Mouse (Mus musculus): ENCODE data around the gene S100pbp. TPM values are rescaled to one million over a fixed set of nuclear protein-coding genes. Genes with fewer than 3 reads are reported as not detected.
A peak's percentile ranks its signal among the peaks of the same experiment; 100 is the strongest.

The S100pbp gene
- polyA plus RNA-seq, 1 experiment from 2014 or later: 24.4 TPM

- H3K27me3 ChIP-seq (replicated peaks): no peaks in the 10 kb centered on the region
- no peak overlapping the region for H3K4me2 ChIP-seq
- WGBS: 79% methylated on average over 4 of the region's 4 CpGs
- no peaks in the 10 kb centered on the region for H3K9me3 ChIP-seq
- H3K9ac ChIP-seq: no peak overlapping the region
- ATAC-seq (replicated peaks): no peak
- H3K4me1 ChIP-seq: no peaks in the 10 kb centered on the region
- no peak overlapping the region for H3K4me3 ChIP-seq
- H3K27ac ChIP-seq: no peak overlapping the region
- peaks cover 7% of the 10 kb centered on the region; the same call in 1 of the 2 replicates for H3K36me3 ChIP-seq (replicated peaks)
These were observed 27.8 kb downstream of the S100pbp start for GRCm38 (mm10) chr4:129161581-129162255.

- Histone ChIP-seq H3K36me3 (replicated peaks) (peaks cover 9% of the 10 kb centered on the region; the same call in 1 of the 2 replicates), H3K27ac (no peak overlapping the region), H3K4me1 (no peaks in the 10 kb centered on the region), H3K9me3 (no peaks in the 10 kb centered on the region), H3K27me3 (replicated peaks) (no peaks in the 10 kb centered on the region), H3K4me2 (no peak overlapping the region), H3K4me3 (no peak overlapping the region), H3K9ac (no peak overlapping the region)
- 100% methylated on average over 1 of the region's 1 CpGs for WGBS
- no peak for ATAC-seq (replicated peaks)
These were observed 28.5 kb downstream of the S100pbp start for GRCm38 (mm10) chr4:129161076-129161475.

- no peak overlapping the region for H3K4me2 ChIP-seq
- H3K27me3 ChIP-seq (replicated peaks): no peaks in the 10 kb centered on the region
- H3K4me3 ChIP-seq: no peak overlapping the region
- peaks cover 11% of the 10 kb centered on the region; the same call in 1 of the 2 replicates for H3K36me3 ChIP-seq (replicated peaks)
- H3K4me1 ChIP-seq: no peaks in the 10 kb centered on the region
- WGBS: 69% methylated on average over 3 of the region's 3 CpGs
- H3K9ac ChIP-seq: no peak overlapping the region
- no peaks in the 10 kb centered on the region for H3K9me3 ChIP-seq
- H3K27ac ChIP-seq: no peak overlapping the region
- ATAC-seq (replicated peaks): no peak
These were observed 31.0 kb downstream of the S100pbp start for GRCm38 (mm10) chr4:129158549-129158948.

GRCm38 (mm10) chr4:129157541-129157940 lies 32.0 kb downstream of the S100pbp start:
- WGBS: 88% methylated on average over 5 of the region's 5 CpGs
- H3K4me1 ChIP-seq: no peaks in the 10 kb centered on the region

GRCm38 (mm10) chr4:129151276-129151811 lies 38.2 kb downstream of the S100pbp start:
- Histone ChIP-seq H3K4me2 (no peak overlapping the region), H3K4me1 (peaks cover 3% of the 10 kb centered on the region), H3K27ac (no peak overlapping the region), H3K4me3 (no peak overlapping the region), H3K27me3 (replicated peaks) (no peaks in the 10 kb centered on the region), H3K9me3 (no peaks in the 10 kb centered on the region), H3K9ac (no peak overlapping the region), H3K36me3 (replicated peaks) (peaks cover 27% of the 10 kb centered on the region; the same call in 1 of the 2 replicates)
- WGBS: 94% methylated on average over 4 of the region's 4 CpGs
- ATAC-seq (replicated peaks): no peak

More at GRCm38 (mm10) chr4:129157541-129157940, 32.0 kb downstream of the S100pbp start:
- no peak overlapping the region for H3K4me2 ChIP-seq
- H3K27me3 ChIP-seq (replicated peaks): no peaks in the 10 kb centered on the region
- H3K9ac ChIP-seq: no peak overlapping the region
- ATAC-seq (replicated peaks): no peak
- no peaks in the 10 kb centered on the region for H3K9me3 ChIP-seq
- H3K4me3 ChIP-seq: no peak overlapping the region
- no peak overlapping the region for H3K27ac ChIP-seq
- peaks cover 14% of the 10 kb centered on the region; the same call in 1 of the 2 replicates for H3K36me3 ChIP-seq (replicated peaks)

GRCm38 (mm10) chr4:129149321-129149720 lies 40.2 kb downstream of the S100pbp start:
- no peak overlapping the region for H3K9ac ChIP-seq
- H3K27ac ChIP-seq: no peak overlapping the region
- no peaks in the 10 kb centered on the region for H3K27me3 ChIP-seq (replicated peaks)
- ATAC-seq (replicated peaks): no peak
- H3K9me3 ChIP-seq: no peaks in the 10 kb centered on the region
- no peak overlapping the region for H3K4me2 ChIP-seq
- peaks cover 20% of the 10 kb centered on the region; the same call in 1 of the 2 replicates for H3K36me3 ChIP-seq (replicated peaks)
- H3K4me1 ChIP-seq: peaks cover 15% of the 10 kb centered on the region
- no peak overlapping the region for H3K4me3 ChIP-seq
- 74% methylated on average over 1 of the region's 1 CpGs for WGBS

GRCm38 (mm10) chr4:129147552-129148103 lies 41.9 kb downstream of the S100pbp start:
- no peak overlapping the region for H3K4me3 ChIP-seq
- WGBS: 86% methylated on average over 13 of the region's 13 CpGs

GRCm38 (mm10) chr4:129146392-129146791 lies 43.1 kb downstream of the S100pbp start:
- H3K9ac ChIP-seq: no peak overlapping the region
- 51% methylated on average over 2 of the region's 2 CpGs for WGBS
- no peak overlapping the region for H3K27ac ChIP-seq
- H3K4me2 ChIP-seq: no peak overlapping the region
- no peaks in the 10 kb centered on the region for H3K27me3 ChIP-seq (replicated peaks)
- H3K9me3 ChIP-seq: no peaks in the 10 kb centered on the region
- H3K4me1 ChIP-seq: peaks cover 30% of the 10 kb centered on the region
- no peak overlapping the region for H3K4me3 ChIP-seq
- no peak for ATAC-seq (replicated peaks)
- peaks cover 6% of the 10 kb centered on the region; the same call in 1 of the 2 replicates for H3K36me3 ChIP-seq (replicated peaks)

More at GRCm38 (mm10) chr4:129147552-129148103, 41.9 kb downstream of the S100pbp start:
- Histone ChIP-seq H3K9me3 (no peaks in the 10 kb centered on the region), H3K27ac (0 out of 2 replicates have a peak overlapping the region, but pooled peaks have one; percentile 3), H3K36me3 (replicated peaks) (peaks cover 14% of the 10 kb centered on the region; the same call in 1 of the 2 replicates), H3K4me1 (peaks cover 21% of the 10 kb centered on the region), H3K9ac (no peak overlapping the region), H3K27me3 (replicated peaks) (no peaks in the 10 kb centered on the region), H3K4me2 (no peak overlapping the region)
- ATAC-seq (replicated peaks): no peak

- Histone ChIP-seq H3K27me3 (replicated peaks) (no peaks in the 10 kb centered on the region), H3K9ac (no peak overlapping the region), H3K9me3 (no peaks in the 10 kb centered on the region), H3K4me1 (peaks cover 31% of the 10 kb centered on the region), H3K36me3 (replicated peaks) (peaks cover 6% of the 10 kb centered on the region; the same call in 1 of the 2 replicates), H3K4me2 (no peak overlapping the region), H3K27ac (no peak overlapping the region), H3K4me3 (no peak overlapping the region)
- ATAC-seq (replicated peaks): no peak
- WGBS: 79% methylated on average over 4 of the region's 4 CpGs
These were observed 43.6 kb downstream of the S100pbp start for GRCm38 (mm10) chr4:129145943-129146342.

- H3K4me2 ChIP-seq: no peak overlapping the region
- H3K36me3 ChIP-seq (replicated peaks): peaks cover 6% of the 10 kb centered on the region; the same call in 1 of the 2 replicates
- H3K27ac ChIP-seq: peak overlapping the region; percentile 70
- 71% methylated on average over 4 of the region's 4 CpGs for WGBS
- no peak overlapping the region for H3K9ac ChIP-seq
- ATAC-seq (replicated peaks): no peak
- peaks cover 31% of the 10 kb centered on the region for H3K4me1 ChIP-seq
- H3K4me3 ChIP-seq: no peak overlapping the region
- H3K9me3 ChIP-seq: no peaks in the 10 kb centered on the region
- H3K27me3 ChIP-seq (replicated peaks): no peaks in the 10 kb centered on the region
These were observed 44.1 kb downstream of the S100pbp start for GRCm38 (mm10) chr4:129145411-129145810.

GRCm38 (mm10) chr4:129144401-129145367 lies 44.8 kb downstream of the S100pbp start:
- Histone ChIP-seq H3K9ac (no peak overlapping the region), H3K27me3 (replicated peaks) (no peaks in the 10 kb centered on the region), H3K36me3 (replicated peaks) (peaks cover 2% of the 10 kb centered on the region; the same call in 1 of the 2 replicates), H3K9me3 (no peaks in the 10 kb centered on the region), H3K4me1 (peaks cover 31% of the 10 kb centered on the region), H3K27ac (peak overlapping the region; percentile 70), H3K4me2 (no peak overlapping the region), H3K4me3 (no peak overlapping the region)
- WGBS: 49% methylated on average over 16 of the region's 16 CpGs
- peak; percentile 67; the same call in 1 of the 2 replicates for ATAC-seq (replicated peaks)

Data from midbrain, embryonic 15.5 days (tissue).